In genomic region chr16:49533498-49533998, GRCm38 (mm10) we compare ENCODE assay signal across 9 mouse cellular contexts.
DNase-seq lines count a peak whose midpoint lies in the region; ATAC-seq and TF ChIP-seq lines count a peak whose summit lies in the region.
"Had no signal": no experiment of that assay in that cellular context is flagged by ENCODE, and none has a peak within 500 bp of the region (broad histone marks: within the 10 kb centered on the region; RNA-seq: fewer than 3 reads in every experiment).

No protein-coding gene starts in this region.

- H3K27ac ChIP-seq in heart, embryonic 15.5 days = peak overlapping the region; percentile 35; the same call in 1 of the 2 replicates
- H3K27ac ChIP-seq in midbrain, postnatal 0 days (ENCODE audit: low read depth, low read length) = no peak overlapping the region
- H3K27ac ChIP-seq in midbrain, embryonic 16.5 days (ENCODE audit: low read length) = no peak overlapping the region
- H3K27ac ChIP-seq in intestine, embryonic 16.5 days (ENCODE audit: low read length) = no peak overlapping the region
- H3K27ac ChIP-seq in stomach, postnatal 0 days (replicated peaks) = no peak overlapping the region
- H3K27ac ChIP-seq: left cerebral cortex, adult 2 months had no signal

- DNase-seq in heart, postnatal 36 days = no peak
- peak; percentile 42 for DNase-seq in midbrain, postnatal 0 days (ENCODE audit: low spot score)
- DNase-seq in stomach, postnatal 0 days (ENCODE audit: low spot score) = no peak
- DNase-seq in left cerebral cortex, postnatal 14 days (ENCODE audit: low spot score in 2 of 2) = no peak
- DNase-seq: right cerebral cortex, postnatal 4 days had no signal

- ATAC-seq in heart, embryonic 15.5 days (replicated peaks; ENCODE audit: insufficient number of reproducible peaks, insufficient read depth, low FRiP score, low read depth) = 0 out of 2 replicates have a peak, but pooled peaks have one; percentile 47
- no peak for ATAC-seq in midbrain, postnatal 0 days (ENCODE audit: low FRiP score)
- ATAC-seq in midbrain, embryonic 16.5 days = no peak
- peak; percentile 77 for ATAC-seq in intestine, embryonic 16.5 days
- ATAC-seq in stomach, postnatal 0 days (ENCODE audit: low FRiP score, low TSS enrichment) = peak; percentile 49; the same call in 1 of the 2 replicates

- H3K9me3 ChIP-seq in heart, embryonic 15.5 days (replicated peaks) = no peaks in the 10 kb centered on the region
- no peaks in the 10 kb centered on the region for H3K9me3 ChIP-seq in midbrain, postnatal 0 days (ENCODE audit: low read length)
- no peaks in the 10 kb centered on the region for H3K9me3 ChIP-seq in midbrain, embryonic 16.5 days (replicated peaks; ENCODE audit: control insufficient read depth, low read length, poor library complexity, severe bottlenecking)
- no peaks in the 10 kb centered on the region for H3K9me3 ChIP-seq in intestine, embryonic 16.5 days (ENCODE audit: control insufficient read depth, low read length)
- no peaks in the 10 kb centered on the region for H3K9me3 ChIP-seq in stomach, postnatal 0 days (ENCODE audit: control insufficient read depth, low read length)

- peaks cover 20% of the 10 kb centered on the region for H3K4me1 ChIP-seq in heart, embryonic 15.5 days (replicated peaks)
- H3K4me1 ChIP-seq in midbrain, postnatal 0 days (ENCODE audit: insufficient read depth, low read length) = no peaks in the 10 kb centered on the region
- 0 out of 2 replicates have a peak, but pooled peaks cover 2% of the 10 kb centered on the region for H3K4me1 ChIP-seq in midbrain, embryonic 16.5 days (ENCODE audit: control insufficient read depth, insufficient read depth, low read length)
- H3K4me1 ChIP-seq in intestine, embryonic 16.5 days (ENCODE audit: control insufficient read depth, insufficient read depth, low read length) = no peaks in the 10 kb centered on the region
- H3K4me1 ChIP-seq in stomach, postnatal 0 days (replicated peaks; ENCODE audit: control insufficient read depth, insufficient read depth) = no peaks in the 10 kb centered on the region

- H3K36me3 ChIP-seq in heart, embryonic 15.5 days = no peaks in the 10 kb centered on the region
- H3K36me3 ChIP-seq in midbrain, postnatal 0 days (ENCODE audit: insufficient read depth, low read length) = no peaks in the 10 kb centered on the region
- no peaks in the 10 kb centered on the region for H3K36me3 ChIP-seq in midbrain, embryonic 16.5 days (ENCODE audit: control insufficient read depth, insufficient read depth, low read length)
- no peaks in the 10 kb centered on the region for H3K36me3 ChIP-seq in intestine, embryonic 16.5 days (ENCODE audit: control insufficient read depth, insufficient read depth, low read length)
- H3K36me3 ChIP-seq in stomach, postnatal 0 days (ENCODE audit: control insufficient read depth, insufficient read depth, low read length) = no peaks in the 10 kb centered on the region

- H3K27me3 ChIP-seq in heart, embryonic 15.5 days = no peaks in the 10 kb centered on the region
- no peaks in the 10 kb centered on the region for H3K27me3 ChIP-seq in midbrain, postnatal 0 days (ENCODE audit: insufficient read depth, low read length)
- no peaks in the 10 kb centered on the region for H3K27me3 ChIP-seq in midbrain, embryonic 16.5 days (ENCODE audit: control insufficient read depth, insufficient read depth, low read depth, low read length)
- no peaks in the 10 kb centered on the region; the same call in 1 of the 2 replicates for H3K27me3 ChIP-seq in intestine, embryonic 16.5 days (replicated peaks; ENCODE audit: control insufficient read depth, insufficient read depth, low read length)
- no peaks in the 10 kb centered on the region for H3K27me3 ChIP-seq in stomach, postnatal 0 days (ENCODE audit: control insufficient read depth, insufficient read depth, low read length)

- H3K4me3 ChIP-seq in heart, embryonic 15.5 days = no peak overlapping the region
- H3K4me3 ChIP-seq in midbrain, postnatal 0 days (ENCODE audit: low read depth, low read length) = no peak overlapping the region
- no peak overlapping the region for H3K4me3 ChIP-seq in midbrain, embryonic 16.5 days (ENCODE audit: low read depth, low read length)
- H3K4me3 ChIP-seq in intestine, embryonic 16.5 days (ENCODE audit: low read length) = no peak overlapping the region
- H3K4me3 ChIP-seq in stomach, postnatal 0 days (ENCODE audit: low read depth, low read length) = no peak overlapping the region
- H3K4me3 ChIP-seq: left cerebral cortex, adult 2 months had no signal

- intact Hi-C loops in heart, postnatal 36 days (cut with DNase I) = loop anchor here (5.0 kb wide), 1 partner anchor 79 kb away; no protein-coding TSS in a partner anchor
- intact Hi-C loops in left cerebral cortex, postnatal 14 days (cut with DNase I) = no loop called here

- no peak for TF ChIP-seq EP300 in stomach, postnatal 0 days (optimal IDR thresholded peaks at IDR 0.05)

- no peak overlapping the region for H3K9ac ChIP-seq in heart, embryonic 15.5 days
- no peak overlapping the region for H3K9ac ChIP-seq in midbrain, postnatal 0 days (replicated peaks; ENCODE audit: low read length, poor library complexity, severe bottlenecking)
- H3K9ac ChIP-seq in midbrain, embryonic 16.5 days (ENCODE audit: low read depth, low read length) = no peak overlapping the region
- H3K9ac ChIP-seq in intestine, embryonic 16.5 days (ENCODE audit: low read depth, low read length) = no peak overlapping the region
- H3K9ac ChIP-seq in stomach, postnatal 0 days (ENCODE audit: low read length) = no peak overlapping the region

- WGBS in heart, embryonic 15.5 days = 26% methylated on average over 4 of the region's 4 CpGs
- WGBS in midbrain, postnatal 0 days = 55% methylated on average over 4 of the region's 4 CpGs
- 51% methylated on average over 4 of the region's 4 CpGs for WGBS in midbrain, embryonic 16.5 days
- WGBS in intestine, embryonic 16.5 days = 25% methylated on average over 4 of the region's 4 CpGs
- 16% methylated on average over 4 of the region's 4 CpGs for WGBS in stomach, postnatal 0 days

- TF ChIP-seq CTCF in midbrain, postnatal 0 days (IDR thresholded peaks at IDR 0.05) = no peak
- no peak for TF ChIP-seq CTCF in stomach, postnatal 0 days (IDR thresholded peaks at IDR 0.05; ENCODE audit: low read depth)

- H3K4me2 ChIP-seq in heart, embryonic 15.5 days = peak overlapping the region; percentile 21
- no peak overlapping the region for H3K4me2 ChIP-seq in midbrain, postnatal 0 days (ENCODE audit: low read depth, low read length, poor library complexity, severe bottlenecking)
- no peak overlapping the region for H3K4me2 ChIP-seq in midbrain, embryonic 16.5 days (ENCODE audit: low read length)
- H3K4me2 ChIP-seq in intestine, embryonic 16.5 days (ENCODE audit: low read depth, low read length) = no peak overlapping the region
- no peak overlapping the region for H3K4me2 ChIP-seq in stomach, postnatal 0 days (replicated peaks; ENCODE audit: low read depth)

Comparison
In these comparisons a context has a peak if more than half of its experiments do, and no peak if none do; other contexts are left out.
1. ATAC-seq: peak in heart, embryonic 15.5 days (single experiment), intestine, embryonic 16.5 days (single experiment) and stomach, postnatal 0 days (single experiment); none in midbrain, postnatal 0 days (single experiment) and midbrain, embryonic 16.5 days (single experiment).